Mouse (Mus musculus) thymus, adult 2 months (tissue): ENCODE results near the gene Gm9376.

ENCODE experiments used
- CTCF ChIP-seq: fragments of 200-500 bp; IDR thresholded peaks from 2 replicates; pipeline ENCODE4 v1.5.1; 2012; ENCODE audit warnings: mild to moderate bottlenecking, control low read depth, low read length, moderate library complexity, borderline replicate concordance; ENCODE audit not compliant: control insufficient read depth, poor library complexity, insufficient read depth; ENCODE audit errors: extremely low read depth
- POLR2A ChIP-seq: fragments of 200-500 bp; IDR thresholded peaks from 2 replicates; pipeline ENCODE4 v1.6.1; 2012; ENCODE audit warnings: mild to moderate bottlenecking, low read length, control low read depth, moderate library complexity; ENCODE audit not compliant: control insufficient read depth, poor library complexity, insufficient read depth; ENCODE audit errors: extremely low read depth

DNA sequence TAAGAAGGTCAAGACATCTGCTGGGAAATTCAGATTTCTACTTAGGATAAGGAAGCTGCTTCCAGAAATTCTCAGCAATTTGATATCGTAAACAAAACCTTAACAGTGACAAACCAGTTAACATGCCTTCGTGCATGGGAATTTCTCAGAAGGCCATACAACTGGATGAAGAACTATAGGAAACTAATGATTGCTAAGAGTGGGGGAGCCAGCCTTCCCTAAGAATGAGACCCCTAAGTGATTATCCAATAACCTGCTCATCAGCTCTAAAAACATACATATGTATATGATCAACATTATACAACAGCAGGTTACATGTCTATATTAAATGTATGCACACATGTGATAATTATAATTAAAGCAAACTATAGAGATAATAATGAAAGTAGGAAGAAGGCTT lies at the start of gene Gm9376:
- TF ChIP-seq CTCF = no peak
- no peak for TF ChIP-seq POLR2A
